Mouse (Mus musculus) C2C12 (cell line): ENCODE results near the gene Tomm6. TPM values are rescaled to one million over a fixed set of nuclear protein-coding genes. Genes with fewer than 3 reads are reported as not detected.
"Not testable (repeated sequence)": the region's sequence is repeated elsewhere in the genome, so short reads cannot be mapped to it uniquely, and the experiment has no call there.

Source experiments
- H3K27me3 ChIP-seq: one replicate; pipeline ENCODE4 v1.6.1; 2011; ENCODE audit not compliant: control insufficient read depth, insufficient read depth, insufficient read length
- H3K36me3 ChIP-seq: one replicate; pipeline ENCODE4 v1.6.1; 2011; ENCODE audit not compliant: control insufficient read depth, insufficient read depth
- H3K4me3 ChIP-seq: one replicate; pipeline ENCODE4 v1.5.1; 2011; ENCODE audit warnings: mild to moderate bottlenecking, control low read depth; ENCODE audit not compliant: poor library complexity, insufficient read depth, severe bottlenecking
- H3K79me2 ChIP-seq: one replicate; pipeline ENCODE4 v1.6.1; 2011; ENCODE audit not compliant: control insufficient read depth, insufficient read depth
- H3K79me3 ChIP-seq: one replicate; pipeline ENCODE4 v1.6.1; 2011; ENCODE audit warnings: low read depth, control low read depth
- H3ac ChIP-seq: one replicate; pipeline ENCODE3; 2011; ENCODE audit warnings: low read depth; ENCODE audit not compliant: control insufficient read depth, insufficient read length
- CEBPB ChIP-seq: IDR thresholded peaks from one replicate; pipeline ENCODE4 v1.6.1; 2011; ENCODE audit warnings: low read depth, mild to moderate bottlenecking, control low read depth, moderate library complexity
- CTCF ChIP-seq: IDR thresholded peaks from one replicate; pipeline ENCODE4 v1.5.1; 2011; ENCODE audit not compliant: control insufficient read depth, insufficient read depth, insufficient read length
- FOSL1 ChIP-seq: IDR thresholded peaks from one replicate; pipeline ENCODE4 v1.8.0; 2011; ENCODE audit warnings: mild to moderate bottlenecking, low read length; ENCODE audit not compliant: poor library complexity, insufficient read depth, severe bottlenecking
- MAX ChIP-seq: IDR thresholded peaks from one replicate; pipeline ENCODE4 v1.6.1; 2011; ENCODE audit warnings: mild to moderate bottlenecking, control low read depth
- MYOD1 ChIP-seq: IDR thresholded peaks from one replicate; pipeline ENCODE4 v1.6.1; 2011; ENCODE audit warnings: low read depth; ENCODE audit not compliant: control insufficient read depth, insufficient read length
- MYOG ChIP-seq: IDR thresholded peaks from one replicate; pipeline ENCODE4 v1.6.1; 2011; ENCODE audit not compliant: control insufficient read depth, insufficient read length; ENCODE audit errors: extremely low read depth
- USF1 ChIP-seq: IDR thresholded peaks from one replicate; pipeline ENCODE4 v1.6.1; 2011; ENCODE audit warnings: low read depth, mild to moderate bottlenecking, control low read depth, moderate library complexity
- polyA plus RNA-seq: library from polyadenylated mRNA; unstranded; fragments of >200 nt; fragmentation: generic; extraction: Trizol; gene quantifications from one replicate; pipeline ENCODE4 v1.2.1, GENCODE M21; 2012; ENCODE audit warnings: missing spikeins

Gene Tomm6
- polyA plus RNA-seq, 1 experiment: 223 TPM

GRCm38 (mm10) chr17:47655697-47656096 lies 32.5 kb downstream of the Tomm6 start:
- no peak overlapping the region for H3ac ChIP-seq
- no peaks in the 10 kb centered on the region for H3K79me3 ChIP-seq
- no peaks in the 10 kb centered on the region for H3K36me3 ChIP-seq
- H3K79me2 ChIP-seq: no peaks in the 10 kb centered on the region
- no peaks in the 10 kb centered on the region for H3K27me3 ChIP-seq
- no peak overlapping the region for H3K4me3 ChIP-seq
- TF ChIP-seq FOSL1 (no peak), USF1 (no peak), MYOG (no peak), CEBPB (no peak), MYOD1 (no peak), MAX (no peak), CTCF (no peak)

DNA sequence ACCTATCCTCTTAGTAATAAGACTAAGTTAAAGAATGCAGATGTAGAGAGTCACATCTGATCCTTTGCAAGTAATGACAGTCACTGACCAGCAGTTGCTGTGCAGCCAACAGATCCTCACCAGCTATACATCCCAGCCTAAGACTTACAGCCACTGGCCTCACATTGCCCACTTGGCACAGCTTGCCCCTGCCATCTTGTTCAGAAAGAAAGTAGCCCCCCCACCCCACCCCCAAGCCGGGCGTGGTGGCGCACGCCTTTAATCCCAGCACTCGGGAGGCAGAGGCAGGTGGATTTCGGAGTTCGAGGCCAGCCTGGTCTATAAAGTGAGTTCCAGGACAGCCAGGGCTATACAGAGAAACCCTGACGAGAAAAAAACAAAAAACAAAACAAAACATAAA lies 33.8 kb downstream of the Tomm6 start:
- H3K79me3 ChIP-seq, H3K27me3 ChIP-seq, H3K4me3 ChIP-seq, H3K36me3 ChIP-seq, H3ac ChIP-seq, H3K79me2 ChIP-seq: not testable (repeated sequence)

DNA sequence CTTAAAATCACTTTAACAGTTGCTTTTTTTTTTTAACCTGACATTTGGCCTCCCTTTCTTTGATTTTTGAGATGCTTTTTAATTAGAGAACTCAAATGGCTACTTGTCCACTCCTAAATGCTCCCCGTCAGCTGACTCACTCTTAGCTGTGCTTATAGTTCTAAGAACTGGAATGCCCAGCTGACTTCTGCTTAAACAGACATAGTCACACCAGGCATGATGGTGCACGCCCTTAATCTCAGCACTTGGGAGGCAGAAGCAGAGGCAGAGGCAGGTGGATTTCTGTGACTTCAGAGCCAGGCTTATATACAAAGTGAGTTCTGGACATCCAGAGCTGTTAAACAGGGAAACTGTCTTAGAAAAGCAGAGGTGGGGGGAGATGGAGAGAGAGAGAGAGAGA lies 36.2 kb downstream of the Tomm6 start:
- Histone ChIP-seq H3K79me2 (no peaks in the 10 kb centered on the region), H3K36me3 (peaks cover 8% of the 10 kb centered on the region), H3K4me3 (no peak overlapping the region), H3K79me3 (no peaks in the 10 kb centered on the region), H3K27me3 (no peaks in the 10 kb centered on the region), H3ac (no peak overlapping the region)
- TF ChIP-seq FOSL1 (no peak), CTCF (no peak), MAX (no peak), USF1 (no peak), MYOD1 (no peak)

- Histone ChIP-seq H3ac (no peak overlapping the region), H3K4me3 (no peak overlapping the region), H3K36me3 (peaks cover 8% of the 10 kb centered on the region), H3K79me2 (no peaks in the 10 kb centered on the region), H3K27me3 (no peaks in the 10 kb centered on the region), H3K79me3 (no peaks in the 10 kb centered on the region)
- no peak for TF ChIP-seq MAX
- TF ChIP-seq FOSL1: no peak
- TF ChIP-seq MYOG: no peak
- TF ChIP-seq CTCF: no peak
- no peak for TF ChIP-seq CEBPB
- TF ChIP-seq USF1: no peak
- TF ChIP-seq MYOD1: no peak
These were observed 39.2 kb downstream of the Tomm6 start for GRCm38 (mm10) chr17:47648966-47649365.

- Histone ChIP-seq H3K4me3 (no peak overlapping the region), H3K79me3 (no peaks in the 10 kb centered on the region), H3K36me3 (peaks cover 8% of the 10 kb centered on the region), H3ac (no peak overlapping the region), H3K79me2 (no peaks in the 10 kb centered on the region), H3K27me3 (no peaks in the 10 kb centered on the region)
- TF ChIP-seq MYOG (no peak), CEBPB (no peak), USF1 (no peak), MYOD1 (no peak), CTCF (no peak), FOSL1 (no peak), MAX (no peak)
These were observed 41.5 kb downstream of the Tomm6 start for GRCm38 (mm10) chr17:47646683-47647082.

- no peak overlapping the region for H3K4me3 ChIP-seq
- H3ac ChIP-seq: no peak overlapping the region
- no peaks in the 10 kb centered on the region for H3K36me3 ChIP-seq
- H3K27me3 ChIP-seq: no peaks in the 10 kb centered on the region
- TF ChIP-seq CTCF: no peak
- TF ChIP-seq CEBPB: no peak
- TF ChIP-seq USF1: no peak
- no peak for TF ChIP-seq MYOG
- no peak for TF ChIP-seq FOSL1
- TF ChIP-seq MYOD1: no peak
- no peak for TF ChIP-seq MAX
- H3K79me3 ChIP-seq: no peaks in the 10 kb centered on the region
- no peaks in the 10 kb centered on the region for H3K79me2 ChIP-seq
These were observed 45.2 kb downstream of the Tomm6 start for GRCm38 (mm10) chr17:47642992-47643391.

Other genes with a start within 250 kb of the Tomm6 start
- gene Taf8, start 186.1 kb downstream of the Tomm6 start, polyA plus RNA-seq: 12.2 TPM
- gene Ccnd3, start 183.3 kb downstream of the Tomm6 start, polyA plus RNA-seq: 217 TPM
- gene Bysl, start 76.9 kb downstream of the Tomm6 start, polyA plus RNA-seq: 42.6 TPM
- gene Med20, start 76.8 kb downstream of the Tomm6 start, polyA plus RNA-seq: 25.8 TPM
- 1.3 TPM for gene Gm20517, start 76.8 kb downstream of the Tomm6 start, polyA plus RNA-seq
- gene Usp49, start 57.7 kb downstream of the Tomm6 start, polyA plus RNA-seq: 3.2 TPM
- gene Frs3, start 644 bp upstream of the Tomm6 start, polyA plus RNA-seq: 2.2 TPM
- gene Gm21981, start 6.1 kb upstream of the Tomm6 start, polyA plus RNA-seq: 1.3 TPM
- 0.12 TPM for gene Prickle4, start 6.3 kb upstream of the Tomm6 start, polyA plus RNA-seq
- gene Pgc, start 38.5 kb upstream of the Tomm6 start, polyA plus RNA-seq: not detected
- 7.6 TPM for gene Tfeb, start 48.6 kb upstream of the Tomm6 start, polyA plus RNA-seq
- 0.68 TPM for gene Mdfi, start 146.3 kb upstream of the Tomm6 start, polyA plus RNA-seq
- 32.4 TPM for gene Foxp4, start 236.3 kb upstream of the Tomm6 start, polyA plus RNA-seq